Mouse (Mus musculus) neural tube, embryonic 15.5 days (tissue): ENCODE results near the gene Tubgcp3. TPM values are rescaled to one million over a fixed set of nuclear protein-coding genes. Genes with fewer than 3 reads are reported as not detected.

Experiments
- ATAC-seq: fragments of 200-750 bp; cut with Nextera tagmentation; 2 replicates; pipeline ENCODE4 v1.8.0; 2017; ENCODE audit warnings: mild to moderate bottlenecking, moderate TSS enrichment, moderate library complexity; ENCODE audit not compliant: low FRiP score
- H3K27ac ChIP-seq: fragments of 300-500 bp; sonication (generic); replicated peaks from 2 replicates; pipeline ENCODE4 v1.5.1; 2015; ENCODE audit warnings: mild to moderate bottlenecking, inconsistent platforms
- H3K27me3 ChIP-seq: fragments of 300-500 bp; sonication (generic); replicated peaks from 2 replicates; pipeline ENCODE4 v1.6.1; 2015; ENCODE audit warnings: inconsistent platforms
- H3K36me3 ChIP-seq: fragments of 300-500 bp; sonication (generic); 2 replicates; pipeline ENCODE4 v1.6.1; 2015; ENCODE audit warnings: inconsistent platforms
- H3K4me1 ChIP-seq: fragments of 300-500 bp; sonication (generic); 2 replicates; pipeline ENCODE4 v1.6.1; 2015; ENCODE audit warnings: inconsistent platforms
- H3K4me2 ChIP-seq: fragments of 300-500 bp; sonication (generic); 2 replicates; pipeline ENCODE4 v1.6.1; 2015; ENCODE audit warnings: inconsistent platforms, mild to moderate bottlenecking, moderate library complexity
- H3K4me3 ChIP-seq: fragments of 300-500 bp; sonication (generic); replicated peaks from 2 replicates; pipeline ENCODE4 v1.5.1; 2015; ENCODE audit warnings: mild to moderate bottlenecking, inconsistent platforms
- H3K9ac ChIP-seq: fragments of 300-500 bp; sonication (generic); replicated peaks from 2 replicates; pipeline ENCODE4 v1.6.1; 2015; ENCODE audit warnings: mild to moderate bottlenecking, inconsistent platforms
- H3K9me3 ChIP-seq: fragments of 300-500 bp; sonication (generic); replicated peaks from 2 replicates; pipeline ENCODE4 v1.6.1; 2016; ENCODE audit warnings: inconsistent platforms
- WGBS: fragments of 180-500 bp; shearing (Covaris S2); methylation state at CpG from one replicate; pipeline ENCODE4 v1.1.7; 2015; ENCODE audit warnings: mixed read lengths; 5-methylcytosine and 5-hydroxymethylcytosine counted together
- polyA plus RNA-seq: library from polyadenylated mRNA; unstranded; fragments of >200 nt; fragmentation: Nextera tagmentation; extraction: Ambion mirVana; gene quantifications from 2 replicates; pipeline ENCODE4 v1.2.1, GENCODE M21; 2015

The Tubgcp3 gene
- 34.7 and 35.0 TPM in 2 replicates for polyA plus RNA-seq

DNA sequence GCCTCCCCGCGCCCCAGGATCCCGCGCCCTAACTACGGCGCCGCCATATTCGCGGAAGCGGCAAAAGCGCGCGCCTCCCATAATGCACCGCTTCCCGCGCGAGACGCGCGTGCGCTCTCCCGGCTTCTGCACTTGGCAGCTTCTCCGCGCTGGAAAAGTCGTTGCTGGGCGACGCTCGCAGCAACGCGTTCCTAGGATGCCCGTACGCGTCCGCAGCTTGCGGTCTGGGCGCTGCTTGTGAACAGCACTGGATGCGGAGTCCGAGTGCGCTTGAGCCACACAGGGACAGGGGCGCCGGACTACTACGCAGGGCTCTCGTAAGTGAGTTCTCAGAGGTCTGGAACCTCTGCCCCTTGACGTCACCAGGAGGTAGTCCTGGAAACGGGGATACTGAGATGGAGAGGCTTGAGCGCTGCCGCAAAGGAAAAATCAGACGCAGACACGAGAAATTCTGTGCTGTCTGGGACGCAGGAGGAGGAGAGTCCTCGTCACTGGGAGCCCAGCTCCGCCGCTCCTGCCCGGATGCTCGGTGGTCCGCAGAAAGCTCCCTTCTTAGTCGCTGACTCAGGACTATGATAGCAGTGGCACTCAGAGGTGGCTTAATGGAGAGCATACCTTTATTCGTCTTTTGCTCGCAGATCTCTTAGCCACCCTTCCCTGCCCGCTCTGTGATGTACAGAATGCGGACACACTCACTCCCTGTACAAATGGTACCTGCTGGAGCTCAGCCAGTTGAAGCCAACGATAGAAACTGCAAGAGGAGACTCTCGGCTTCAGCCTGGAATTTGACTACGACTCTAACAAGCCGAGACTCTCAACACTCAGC is at the start of gene Tubgcp3:
Tubgcp3 (minus strand) TSS at position 193 of the 826 bp plus-strand sequence.
- Histone ChIP-seq H3K27me3 (peaks cover 10% of the 10 kb centered on the region), H3K36me3 (no peaks in the 10 kb centered on the region), H3K9ac (peak within 1 kb of the TSS; percentile 89), H3K4me3 (peak within 1 kb of the TSS; percentile 95), H3K4me2 (peak within 1 kb of the TSS; percentile 80), H3K9me3 (no peaks in the 10 kb centered on the region), H3K4me1 (peaks cover 22% of the 10 kb centered on the region), H3K27ac (peak within 1 kb of the TSS; percentile 87)
- under 1% methylated on average over 65 of the region's 65 CpGs for WGBS
- ATAC-seq = peak; percentile 94

DNA sequence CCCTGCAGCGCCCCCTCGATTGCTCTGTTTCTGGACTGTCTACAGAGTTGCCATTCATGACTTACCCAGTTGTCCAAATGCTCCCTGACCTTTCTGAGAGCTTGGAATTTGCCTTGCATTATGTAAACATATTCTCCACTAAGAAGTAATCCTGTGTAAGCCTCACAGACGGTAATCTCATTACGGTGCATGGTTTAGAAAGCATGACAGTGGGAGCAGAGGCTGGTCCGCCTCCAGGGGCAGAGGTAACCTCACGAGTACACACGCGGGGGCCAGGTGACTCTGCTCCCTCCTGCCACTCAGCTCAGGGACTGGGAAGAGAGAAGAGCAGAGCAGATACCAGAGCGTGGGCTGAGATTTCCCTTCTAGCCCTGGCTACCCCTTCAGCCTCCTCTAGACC is 47.0 kb upstream of the Tubgcp3 start:
- no peak overlapping the region for H3K9ac ChIP-seq
- H3K36me3 ChIP-seq = no peaks in the 10 kb centered on the region
- no peak for ATAC-seq

DNA sequence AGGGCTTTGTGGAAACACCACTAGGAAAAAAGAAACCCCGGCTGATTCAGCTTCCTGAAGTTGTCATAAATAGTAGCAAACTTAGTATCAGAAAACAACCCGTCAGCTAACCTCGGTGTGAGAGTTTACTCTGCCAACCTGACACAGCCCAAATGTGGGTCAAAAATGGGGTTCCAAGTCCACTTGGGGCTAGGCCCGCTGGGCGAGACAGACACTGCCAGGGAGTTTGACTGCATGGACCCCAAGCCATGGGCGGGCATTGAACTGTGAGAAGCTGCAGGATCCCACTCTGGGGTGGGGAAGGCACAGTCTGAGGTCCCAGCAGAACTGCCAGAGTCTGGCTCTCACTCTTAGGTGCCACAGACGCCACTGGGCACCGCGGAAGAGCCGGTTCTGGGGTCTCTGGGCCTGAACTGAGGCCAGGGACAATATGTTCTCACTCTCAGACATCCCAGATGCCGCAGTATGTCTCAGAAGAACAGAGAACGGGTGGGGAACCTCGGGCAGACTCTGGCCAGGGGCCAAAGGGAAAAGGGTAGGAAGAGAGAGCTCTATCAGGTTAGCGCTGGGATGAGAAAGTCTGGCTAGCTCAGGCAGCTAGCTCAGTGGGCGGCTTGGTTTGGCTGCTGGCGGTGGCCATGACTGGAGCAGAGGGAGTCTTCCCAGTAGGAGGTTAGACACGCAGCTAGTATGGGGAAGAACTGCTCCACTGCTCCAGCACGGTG is 44.0 kb upstream of the Tubgcp3 start:
- Histone ChIP-seq H3K36me3 (no peaks in the 10 kb centered on the region), H3K4me2 (no peak overlapping the region), H3K4me1 (peaks cover 4% of the 10 kb centered on the region; the same call in 1 of the 2 replicates), H3K4me3 (no peak overlapping the region), H3K27ac (no peak overlapping the region), H3K27me3 (no peaks in the 10 kb centered on the region), H3K9ac (no peak overlapping the region), H3K9me3 (no peaks in the 10 kb centered on the region)
- no peak for ATAC-seq
- WGBS = 88% methylated on average over 18 of the region's 18 CpGs

More for the DNA sequence above, 47.0 kb upstream of the Tubgcp3 start:
- H3K4me1 ChIP-seq = peaks cover 7% of the 10 kb centered on the region; the same call in 1 of the 2 replicates
- H3K9me3 ChIP-seq = no peaks in the 10 kb centered on the region
- H3K27me3 ChIP-seq = no peaks in the 10 kb centered on the region
- H3K4me2 ChIP-seq = no peak overlapping the region
- no peak overlapping the region for H3K27ac ChIP-seq
- H3K4me3 ChIP-seq = no peak overlapping the region
- 85% methylated on average over 9 of the region's 9 CpGs for WGBS

DNA sequence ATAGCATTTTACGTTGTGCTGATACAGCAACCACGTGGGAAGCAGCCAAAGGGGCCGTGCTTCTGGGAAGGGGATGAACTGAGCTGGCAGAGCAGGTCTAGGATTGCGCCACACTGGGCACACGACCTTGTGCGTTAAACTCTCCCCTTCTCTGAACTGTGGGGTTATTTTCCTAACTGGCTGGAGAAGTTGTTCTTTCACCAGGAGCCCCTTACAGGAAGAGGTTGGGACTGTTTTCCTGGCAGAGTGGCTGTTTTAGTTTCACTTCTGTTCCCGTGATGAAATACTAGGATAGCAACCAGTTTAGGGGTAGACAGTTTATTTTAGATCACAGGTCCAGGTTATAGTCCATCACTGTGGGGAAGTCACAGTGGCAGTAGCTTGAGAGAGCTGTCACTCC is 39.6 kb upstream of the Tubgcp3 start:
- 85% methylated on average over 7 of the region's 7 CpGs for WGBS
- Histone ChIP-seq H3K4me3 (no peak overlapping the region), H3K4me2 (no peak overlapping the region), H3K27me3 (no peaks in the 10 kb centered on the region), H3K9me3 (no peaks in the 10 kb centered on the region), H3K4me1 (no peaks in the 10 kb centered on the region), H3K36me3 (no peaks in the 10 kb centered on the region), H3K27ac (no peak overlapping the region), H3K9ac (no peak overlapping the region)
- no peak for ATAC-seq

DNA sequence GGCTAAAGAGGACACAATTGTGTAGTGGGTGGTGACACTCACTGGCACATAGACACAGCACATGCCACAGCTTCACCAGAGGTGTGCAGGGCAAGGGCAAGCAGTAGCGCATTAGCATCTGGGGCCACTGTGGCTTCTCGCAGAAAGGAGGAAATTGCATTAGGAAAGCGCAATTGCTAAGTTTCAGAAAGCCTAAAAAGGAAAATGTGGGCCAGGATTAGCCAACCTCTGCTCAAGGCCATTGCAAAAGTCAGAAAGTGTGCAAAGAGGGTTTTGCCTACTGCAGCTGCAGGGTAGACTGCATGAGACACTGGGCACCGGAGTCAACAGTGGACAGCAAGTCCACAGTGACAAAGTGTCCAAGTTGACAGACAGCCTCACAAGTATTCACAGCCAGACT is 31.5 kb upstream of the Tubgcp3 start:
- no peak for ATAC-seq
- 97% methylated on average over 4 of the region's 4 CpGs for WGBS
- H3K9ac ChIP-seq = no peak overlapping the region

DNA sequence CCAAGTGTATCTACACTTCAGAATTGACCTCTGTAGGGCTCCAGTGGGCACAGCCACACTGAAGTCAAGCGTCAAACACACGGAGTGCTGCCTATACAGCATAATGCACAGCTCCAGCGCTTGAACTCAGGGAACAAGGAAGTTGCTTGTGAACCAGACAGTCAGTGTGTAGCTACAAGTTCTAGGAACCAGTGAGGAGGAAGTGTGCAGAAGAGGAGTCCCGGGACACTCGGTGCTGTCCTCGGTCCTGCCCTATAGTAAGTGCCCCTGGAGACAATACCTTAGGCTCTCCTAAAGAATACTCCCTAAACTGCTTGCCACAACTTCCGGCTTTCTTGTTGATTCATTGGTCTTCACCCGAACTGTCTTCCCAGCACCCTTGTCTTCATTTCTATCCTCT is 30.2 kb upstream of the Tubgcp3 start:
- no peaks in the 10 kb centered on the region for H3K4me1 ChIP-seq
- no peak for ATAC-seq
- H3K9ac ChIP-seq = no peak overlapping the region
- WGBS = 61% methylated on average over 8 of the region's 8 CpGs
- H3K36me3 ChIP-seq = no peaks in the 10 kb centered on the region
- H3K27me3 ChIP-seq = no peaks in the 10 kb centered on the region
- no peak overlapping the region for H3K27ac ChIP-seq
- H3K9me3 ChIP-seq = no peaks in the 10 kb centered on the region
- H3K4me3 ChIP-seq = no peak overlapping the region
- no peak overlapping the region for H3K4me2 ChIP-seq

More for the DNA sequence above, 31.5 kb upstream of the Tubgcp3 start:
- Histone ChIP-seq H3K4me1 (no peaks in the 10 kb centered on the region), H3K27ac (no peak overlapping the region), H3K4me2 (no peak overlapping the region), H3K27me3 (no peaks in the 10 kb centered on the region), H3K4me3 (no peak overlapping the region), H3K9me3 (no peaks in the 10 kb centered on the region), H3K36me3 (no peaks in the 10 kb centered on the region)

DNA sequence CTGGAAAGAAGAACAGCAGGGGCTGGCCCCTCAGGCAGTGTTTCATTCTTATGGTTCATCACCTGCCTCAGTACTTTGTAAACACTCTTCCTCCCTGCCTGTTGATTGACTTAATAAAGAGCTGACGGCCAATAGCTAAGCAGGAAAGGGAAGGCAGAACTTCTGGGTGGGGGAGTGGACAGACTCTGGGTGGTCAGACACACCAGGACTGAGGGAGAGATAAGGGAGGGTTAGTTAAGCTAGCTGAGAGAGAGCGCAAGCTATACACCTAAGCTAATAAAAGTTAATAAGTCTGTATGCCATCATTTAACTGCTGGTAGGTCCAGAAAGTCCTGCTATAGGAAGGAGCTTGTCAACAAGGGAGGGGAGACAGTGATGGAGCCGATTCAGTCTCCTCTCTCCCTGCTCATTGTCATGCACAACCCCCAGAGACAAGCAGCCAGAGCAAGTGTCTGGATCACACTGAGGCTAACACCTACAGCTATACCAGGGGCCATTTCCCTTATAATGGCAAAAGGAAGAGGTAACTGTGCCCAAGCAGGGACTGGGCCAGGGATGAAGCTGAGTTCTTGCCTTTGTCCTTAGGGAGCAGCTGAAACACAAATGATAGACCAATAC is 26.7 kb upstream of the Tubgcp3 start:
- H3K4me3 ChIP-seq = no peak overlapping the region
- WGBS = 34% methylated on average over 3 of the region's 3 CpGs
- H3K36me3 ChIP-seq = no peaks in the 10 kb centered on the region
- no peak overlapping the region for H3K27ac ChIP-seq
- no peaks in the 10 kb centered on the region for H3K9me3 ChIP-seq
- no peak overlapping the region for H3K9ac ChIP-seq
- H3K4me2 ChIP-seq = no peak overlapping the region
- no peak for ATAC-seq
- no peaks in the 10 kb centered on the region for H3K27me3 ChIP-seq
- no peaks in the 10 kb centered on the region for H3K4me1 ChIP-seq

DNA sequence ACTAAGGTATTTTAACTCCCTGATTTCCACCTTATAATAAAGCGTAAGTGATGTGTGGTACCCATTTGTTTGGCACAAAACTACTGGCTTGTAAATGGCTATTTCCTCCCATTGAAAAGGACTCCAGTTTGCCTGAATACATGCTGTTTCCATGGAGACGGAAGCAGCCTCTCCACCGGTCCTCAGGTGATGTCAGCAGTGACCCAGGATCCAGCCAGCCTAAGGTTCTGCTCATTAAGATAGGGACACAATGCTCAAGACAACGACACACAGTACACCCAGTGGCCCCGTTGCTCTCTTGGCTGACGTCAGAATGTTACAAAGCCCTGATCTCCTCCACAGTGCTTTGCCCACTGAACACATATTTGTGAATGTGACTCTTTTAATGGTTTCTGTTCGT is 16.8 kb upstream of the Tubgcp3 start:
- H3K4me1 ChIP-seq = 0 out of 2 replicates have a peak, but pooled peaks cover 7% of the 10 kb centered on the region
- no peak overlapping the region for H3K4me2 ChIP-seq
- H3K36me3 ChIP-seq = no peaks in the 10 kb centered on the region
- 52% methylated on average over 7 of the region's 7 CpGs for WGBS
- no peak overlapping the region for H3K27ac ChIP-seq
- H3K27me3 ChIP-seq = no peaks in the 10 kb centered on the region
- H3K9me3 ChIP-seq = no peaks in the 10 kb centered on the region
- no peak overlapping the region for H3K4me3 ChIP-seq
- ATAC-seq = peak; percentile 38; the same call in 1 of the 2 replicates
- H3K9ac ChIP-seq = no peak overlapping the region

DNA sequence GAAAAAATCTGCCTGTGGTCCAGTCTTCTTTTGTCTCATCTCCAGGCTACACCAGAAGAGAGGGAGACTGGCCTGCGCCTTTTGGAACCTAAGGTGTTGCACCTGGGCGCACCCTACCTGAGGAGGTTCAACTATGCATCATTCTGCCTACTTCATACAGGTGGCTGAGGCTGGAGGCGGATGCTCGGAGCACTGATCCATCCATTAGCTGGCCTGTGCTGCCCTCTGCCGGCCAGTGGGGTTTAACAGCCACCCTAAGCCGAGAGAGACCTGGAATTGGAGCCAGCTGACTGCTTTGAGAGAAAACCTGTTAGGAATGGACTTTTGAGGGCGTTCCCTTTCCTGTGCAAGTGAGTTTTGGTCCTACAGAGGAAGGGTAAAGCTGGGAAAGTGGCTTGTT is 5.5 kb upstream of the Tubgcp3 start:
- no peaks in the 10 kb centered on the region for H3K36me3 ChIP-seq
- 4% methylated on average over 7 of the region's 7 CpGs for whole genome bisulfite sequencing
- no peak overlapping the region for H3K4me3 ChIP-seq
- H3K9me3 ChIP-seq = no peaks in the 10 kb centered on the region
- peak; percentile 76 for ATAC-seq
- H3K27ac ChIP-seq = no peak overlapping the region
- no peak overlapping the region for H3K9ac ChIP-seq
- no peak overlapping the region for H3K4me2 ChIP-seq
- H3K27me3 ChIP-seq = peaks cover 23% of the 10 kb centered on the region
- H3K4me1 ChIP-seq = peaks cover 8% of the 10 kb centered on the region

DNA sequence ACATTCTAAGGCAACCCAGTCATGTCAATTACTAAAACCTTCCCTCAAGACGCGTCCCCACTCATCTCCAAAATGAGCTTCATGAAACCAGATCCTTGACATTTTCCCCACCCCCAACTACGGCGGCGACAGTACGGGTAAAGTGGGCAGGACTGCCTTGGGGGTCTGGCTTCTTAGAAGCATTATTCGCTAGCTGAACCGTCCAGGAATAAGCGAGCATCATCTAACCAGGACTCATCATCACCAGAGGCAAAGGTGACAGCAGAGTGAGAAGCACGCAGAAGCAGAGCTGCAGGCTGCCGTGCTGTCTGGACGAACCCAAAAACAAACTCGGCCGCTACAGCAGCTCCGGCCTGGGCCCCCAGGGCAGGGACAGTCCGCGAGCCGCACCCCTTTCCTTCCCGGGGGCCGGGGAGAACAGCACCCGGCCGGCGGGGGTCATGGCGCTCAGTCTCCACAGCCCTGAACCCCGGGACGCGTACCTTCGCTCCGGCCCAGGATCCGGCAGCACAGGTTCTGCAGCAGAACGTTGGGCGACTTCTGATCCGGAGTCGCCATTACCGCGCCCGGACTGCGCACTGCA is 484 bp downstream of the Tubgcp3 start:
- H3K27ac ChIP-seq = peak overlapping the region; percentile 87
- H3K4me1 ChIP-seq = peaks cover 22% of the 10 kb centered on the region
- no peak for ATAC-seq
- peaks cover 4% of the 10 kb centered on the region for H3K27me3 ChIP-seq
- H3K9me3 ChIP-seq = no peaks in the 10 kb centered on the region
- H3K4me3 ChIP-seq = peak overlapping the region; percentile 95
- H3K4me2 ChIP-seq = peak overlapping the region; percentile 80
- no peaks in the 10 kb centered on the region for H3K36me3 ChIP-seq
- H3K9ac ChIP-seq = peak overlapping the region; percentile 89
- under 1% methylated on average over 38 of the region's 38 CpGs for WGBS

DNA sequence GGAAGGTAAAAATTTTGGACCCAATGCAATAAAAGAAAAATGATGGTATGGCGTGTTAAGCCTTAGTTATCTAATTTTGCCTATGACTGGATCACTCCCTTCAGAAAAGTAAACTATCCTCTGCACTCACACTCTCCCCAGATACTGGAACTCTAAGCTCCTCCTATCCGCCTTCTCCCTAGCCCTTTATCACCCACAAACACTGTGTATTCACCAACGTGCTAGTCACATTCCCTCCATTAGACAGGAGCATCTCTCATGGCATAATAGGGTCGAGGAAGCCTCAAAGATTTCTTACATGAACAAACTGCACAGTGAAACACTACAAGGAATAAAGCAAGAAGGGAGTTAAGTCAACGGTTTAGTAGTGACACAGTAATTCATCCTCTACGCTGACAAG is 1.1 kb downstream of the Tubgcp3 start:
- peak overlapping the region; percentile 95 for H3K4me3 ChIP-seq
- H3K9me3 ChIP-seq = no peaks in the 10 kb centered on the region
- ATAC-seq = no peak
- WGBS = 33% methylated on average over 6 of the region's 6 CpGs
- peaks cover 22% of the 10 kb centered on the region for H3K4me1 ChIP-seq
- peak overlapping the region; percentile 80 for H3K4me2 ChIP-seq
- H3K36me3 ChIP-seq = no peaks in the 10 kb centered on the region
- no peaks in the 10 kb centered on the region for H3K27me3 ChIP-seq
- H3K9ac ChIP-seq = peak overlapping the region; percentile 89
- no peak overlapping the region for H3K27ac ChIP-seq
